Mouse (Mus musculus): ENCODE measurements around the gene Git2.

DNA sequence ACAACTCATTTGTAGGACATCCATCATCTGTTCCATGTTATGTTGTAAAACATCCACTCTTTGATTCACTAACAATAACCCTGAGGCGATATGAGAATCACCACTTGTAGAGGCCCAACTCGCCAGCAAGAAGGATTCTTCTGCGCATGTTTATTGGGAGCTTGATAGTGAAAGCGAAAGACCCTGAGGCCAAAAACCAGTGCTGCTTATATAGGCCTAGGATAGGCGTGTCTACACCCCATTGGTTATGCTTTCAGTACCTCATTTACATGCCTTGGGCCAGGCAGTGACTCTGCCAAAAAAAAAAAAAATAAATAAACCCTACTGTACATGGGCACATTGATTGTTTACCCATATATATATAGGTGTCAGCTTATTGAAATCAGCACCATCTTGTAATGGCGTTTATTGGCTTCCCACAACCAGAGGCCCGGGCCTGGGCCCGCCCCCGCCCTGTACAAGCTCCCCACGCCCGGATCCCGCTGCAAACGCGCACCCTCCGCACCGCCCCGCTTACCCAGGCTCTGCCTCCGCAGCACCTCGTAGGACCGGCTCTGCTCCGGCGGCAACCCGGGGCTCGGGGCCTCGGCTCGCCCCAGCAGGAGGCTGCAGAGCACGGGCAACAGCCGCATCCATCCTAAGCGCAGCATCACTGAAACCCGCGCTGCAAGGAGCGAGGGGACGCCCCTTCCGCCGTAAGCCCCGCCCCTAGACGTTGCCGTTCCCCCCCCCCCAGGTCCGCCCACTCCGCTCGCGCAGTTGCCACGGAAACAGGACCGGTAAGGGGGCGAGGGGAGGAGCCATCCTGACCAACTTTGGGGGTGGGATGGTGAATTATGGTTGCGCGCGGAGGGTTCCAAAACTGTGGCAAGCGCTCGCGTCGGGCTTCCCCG is 47.7 kb upstream of the Git2 start, which contains the start of gene 1500011B03Rik:
- no peak for TF ChIP-seq CTCF (IDR thresholded peaks at IDR 0.05; ENCODE audit: insufficient read depth, low read depth, low read length)
- TF ChIP-seq POLR2A (IDR thresholded peaks at IDR 0.05; ENCODE audit: insufficient read depth, low read depth, low read length): peak; percentile 62; the same call in 1 of the 2 replicates

Measured in olfactory bulb, adult 2 months (tissue).